Mouse (Mus musculus) hindbrain, embryonic 13.5 days (tissue): ENCODE data around the gene Nln. TPM values are rescaled to one million over a fixed set of nuclear protein-coding genes. Genes with fewer than 3 reads are reported as not detected.

Experiments used
- ATAC-seq: fragments of 200-750 bp; cut with Nextera tagmentation; 2 replicates; pipeline ENCODE4 v1.8.0; 2017; ENCODE audit warnings: moderate TSS enrichment; ENCODE audit not compliant: low FRiP score
- H3K27ac ChIP-seq: fragments of 300-500 bp; sonication (generic); 2 replicates; pipeline ENCODE4 v1.5.1; 2015; ENCODE audit warnings: inconsistent platforms, mild to moderate bottlenecking, moderate library complexity
- H3K27me3 ChIP-seq: fragments of 300-500 bp; sonication (generic); 2 replicates; pipeline ENCODE4 v1.6.1; 2015; ENCODE audit warnings: mild to moderate bottlenecking, inconsistent platforms
- H3K36me3 ChIP-seq: fragments of 300-500 bp; sonication (generic); 2 replicates; pipeline ENCODE4 v1.6.1; 2015; ENCODE audit warnings: mild to moderate bottlenecking, inconsistent platforms
- H3K4me1 ChIP-seq: fragments of 300-500 bp; sonication (generic); replicated peaks from 2 replicates; pipeline ENCODE4 v1.6.1; 2015; ENCODE audit warnings: inconsistent platforms
- H3K4me2 ChIP-seq: fragments of 300-500 bp; sonication (generic); 2 replicates; pipeline ENCODE4 v1.6.1; 2015; ENCODE audit warnings: inconsistent platforms, mild to moderate bottlenecking, moderate library complexity
- H3K4me3 ChIP-seq: fragments of 300-500 bp; sonication (generic); 2 replicates; pipeline ENCODE4 v1.5.1; 2015; ENCODE audit warnings: mild to moderate bottlenecking, inconsistent platforms
- H3K9ac ChIP-seq: fragments of 300-500 bp; sonication (generic); 2 replicates; pipeline ENCODE4 v1.6.1; 2015; ENCODE audit warnings: mild to moderate bottlenecking, inconsistent platforms
- H3K9me3 ChIP-seq: fragments of 300-500 bp; sonication (generic); 2 replicates; pipeline ENCODE4 v1.6.1; 2016; ENCODE audit warnings: inconsistent platforms
- WGBS: fragments of 180-500 bp; shearing (Covaris S2); methylation state at CpG from one replicate; pipeline ENCODE4 v1.1.7; 2015; 5-methylcytosine and 5-hydroxymethylcytosine counted together
- polyA plus RNA-seq: library from polyadenylated mRNA; unstranded; fragments of >200 nt; fragmentation: Nextera tagmentation; extraction: Ambion mirVana; gene quantifications from 2 replicates; pipeline ENCODE4 v1.2.1, GENCODE M21; 2015

Gene Nln
- polyA plus RNA-seq: 41.9 and 44.8 TPM in 2 replicates

- under 1% methylated on average over 42 of the region's 44 CpGs for WGBS
- ATAC-seq: peak; percentile 97
- peak within 1 kb of the TSS; percentile 80 for H3K4me3 ChIP-seq
- no peaks in the 10 kb centered on the region for H3K9me3 ChIP-seq
- peak within 1 kb of the TSS; percentile 87 for H3K9ac ChIP-seq
- H3K27me3 ChIP-seq: no peaks in the 10 kb centered on the region
- H3K27ac ChIP-seq: peak within 1 kb of the TSS; percentile 89
- peaks cover 10% of the 10 kb centered on the region for H3K36me3 ChIP-seq
- H3K4me2 ChIP-seq: peak within 1 kb of the TSS; percentile 93
- H3K4me1 ChIP-seq: peaks cover 27% of the 10 kb centered on the region
These were observed at the start of gene Nln, which contains the start of gene Sgtb for GRCm38 (mm10) chr13:104109288-104109815. Gene Nln (minus strand): TSS chr13:104109614. Gene Sgtb (plus strand): TSS chr13:104109741.

- Histone ChIP-seq H3K4me1 (no peaks in the 10 kb centered on the region), H3K4me3 (no peak overlapping the region), H3K4me2 (no peak overlapping the region), H3K36me3 (peaks cover 56% of the 10 kb centered on the region), H3K9me3 (no peaks in the 10 kb centered on the region), H3K27me3 (no peaks in the 10 kb centered on the region), H3K27ac (no peak overlapping the region), H3K9ac (no peak overlapping the region)
- 94% methylated on average over 1 of the region's 1 CpGs for WGBS
- no peak for ATAC-seq
These were observed 46.3 kb upstream of the Nln start for GRCm38 (mm10) chr13:104155686-104156085.

DNA sequence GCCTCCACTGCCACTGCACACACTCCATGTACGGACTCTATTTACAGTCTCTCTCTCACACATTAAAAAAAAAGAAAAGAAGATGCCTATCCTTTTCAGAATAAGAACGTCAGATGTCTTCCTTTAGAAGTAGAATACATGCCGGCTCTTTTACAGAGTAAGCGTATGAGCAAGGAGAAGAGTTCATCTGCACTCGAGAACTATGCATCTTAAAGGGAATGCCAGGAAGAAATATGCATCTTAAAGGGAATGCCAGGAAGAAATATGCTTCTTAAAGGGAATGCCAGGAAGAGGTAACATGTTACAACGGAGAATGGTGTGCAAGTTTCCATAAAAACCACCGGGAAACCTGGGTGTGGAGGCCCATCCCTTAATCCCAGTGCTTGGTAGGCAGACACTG lies 45.7 kb upstream of the Nln start:
- no peak overlapping the region for H3K9ac ChIP-seq
- H3K4me1 ChIP-seq: no peaks in the 10 kb centered on the region
- H3K36me3 ChIP-seq: peaks cover 51% of the 10 kb centered on the region
- no peak overlapping the region for H3K4me2 ChIP-seq
- 91% methylated on average over 7 of the region's 7 CpGs for WGBS
- no peaks in the 10 kb centered on the region for H3K27me3 ChIP-seq
- no peaks in the 10 kb centered on the region for H3K9me3 ChIP-seq
- no peak overlapping the region for H3K27ac ChIP-seq
- H3K4me3 ChIP-seq: no peak overlapping the region
- ATAC-seq: no peak

DNA sequence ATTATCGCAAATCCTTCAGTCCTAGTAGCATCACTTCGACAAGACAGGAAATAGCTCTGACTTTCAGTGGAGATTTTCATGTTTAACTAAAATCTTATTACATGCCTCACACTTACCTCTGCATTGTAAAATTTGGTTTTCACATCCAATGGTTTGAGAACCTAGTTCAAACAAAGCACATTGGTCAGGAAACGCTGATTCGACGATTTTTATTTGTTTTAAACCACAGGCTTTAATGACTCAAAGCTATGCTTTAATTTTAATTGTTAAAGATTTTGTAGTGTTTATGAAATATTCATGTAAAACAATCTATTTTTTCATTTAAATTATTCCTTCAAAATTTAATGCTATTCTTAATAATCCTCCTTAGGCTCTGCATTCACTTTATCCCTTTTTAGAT lies 44.8 kb upstream of the Nln start:
- WGBS: 94% methylated on average over 5 of the region's 5 CpGs
- ATAC-seq: no peak
- Histone ChIP-seq H3K27me3 (no peaks in the 10 kb centered on the region), H3K27ac (no peak overlapping the region), H3K4me1 (no peaks in the 10 kb centered on the region), H3K9ac (no peak overlapping the region), H3K4me3 (no peak overlapping the region), H3K36me3 (peaks cover 50% of the 10 kb centered on the region), H3K9me3 (no peaks in the 10 kb centered on the region), H3K4me2 (no peak overlapping the region)

DNA sequence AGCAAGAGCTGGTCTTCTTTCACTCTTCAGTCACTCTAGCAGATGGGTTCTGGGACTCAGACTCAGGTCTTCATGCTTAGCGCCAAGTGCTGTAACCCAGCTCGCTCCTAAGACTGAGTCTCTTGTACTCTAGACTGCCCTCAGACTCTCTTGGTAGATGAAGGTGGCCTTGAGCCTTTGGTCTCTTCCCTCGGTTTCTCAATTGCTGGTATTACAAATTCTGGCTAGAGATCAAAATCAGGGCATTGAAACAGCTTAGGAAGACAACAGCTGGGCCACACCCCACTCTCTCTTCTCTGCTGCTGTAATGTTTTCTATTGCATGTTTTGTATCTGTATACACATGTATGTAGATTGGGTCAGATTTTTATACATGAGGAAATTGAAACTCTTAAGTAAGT lies 36.2 kb upstream of the Nln start:
- no peaks in the 10 kb centered on the region for H3K4me1 ChIP-seq
- peaks cover 81% of the 10 kb centered on the region for H3K36me3 ChIP-seq
- H3K4me2 ChIP-seq: no peak overlapping the region
- H3K4me3 ChIP-seq: no peak overlapping the region
- H3K27ac ChIP-seq: no peak overlapping the region
- no peaks in the 10 kb centered on the region for H3K27me3 ChIP-seq
- no peaks in the 10 kb centered on the region for H3K9me3 ChIP-seq
- WGBS: 91% methylated on average over 3 of the region's 3 CpGs
- no peak overlapping the region for H3K9ac ChIP-seq
- no peak for ATAC-seq

DNA sequence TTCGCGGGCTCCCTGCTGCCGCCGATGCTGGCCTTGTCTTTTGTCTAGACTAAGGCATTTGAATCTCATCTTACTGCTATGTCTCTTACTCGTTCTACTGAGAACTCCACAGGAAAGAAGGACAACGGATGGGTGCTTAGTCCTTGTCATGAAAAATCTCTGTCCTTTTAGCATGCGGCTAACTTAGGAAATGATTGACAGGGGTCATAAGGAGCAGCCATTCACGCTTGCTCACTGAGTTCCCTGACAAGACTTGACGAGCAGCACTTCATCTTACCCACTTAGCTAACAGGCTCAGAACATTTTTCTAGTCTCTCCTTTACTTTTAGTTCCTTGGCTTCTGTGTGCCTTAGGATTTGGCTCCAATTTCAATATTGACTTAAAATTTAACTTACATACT lies 35.5 kb upstream of the Nln start:
- Histone ChIP-seq H3K4me3 (no peak overlapping the region), H3K9me3 (no peaks in the 10 kb centered on the region)
- 72% methylated on average over 9 of the region's 9 CpGs for WGBS

DNA sequence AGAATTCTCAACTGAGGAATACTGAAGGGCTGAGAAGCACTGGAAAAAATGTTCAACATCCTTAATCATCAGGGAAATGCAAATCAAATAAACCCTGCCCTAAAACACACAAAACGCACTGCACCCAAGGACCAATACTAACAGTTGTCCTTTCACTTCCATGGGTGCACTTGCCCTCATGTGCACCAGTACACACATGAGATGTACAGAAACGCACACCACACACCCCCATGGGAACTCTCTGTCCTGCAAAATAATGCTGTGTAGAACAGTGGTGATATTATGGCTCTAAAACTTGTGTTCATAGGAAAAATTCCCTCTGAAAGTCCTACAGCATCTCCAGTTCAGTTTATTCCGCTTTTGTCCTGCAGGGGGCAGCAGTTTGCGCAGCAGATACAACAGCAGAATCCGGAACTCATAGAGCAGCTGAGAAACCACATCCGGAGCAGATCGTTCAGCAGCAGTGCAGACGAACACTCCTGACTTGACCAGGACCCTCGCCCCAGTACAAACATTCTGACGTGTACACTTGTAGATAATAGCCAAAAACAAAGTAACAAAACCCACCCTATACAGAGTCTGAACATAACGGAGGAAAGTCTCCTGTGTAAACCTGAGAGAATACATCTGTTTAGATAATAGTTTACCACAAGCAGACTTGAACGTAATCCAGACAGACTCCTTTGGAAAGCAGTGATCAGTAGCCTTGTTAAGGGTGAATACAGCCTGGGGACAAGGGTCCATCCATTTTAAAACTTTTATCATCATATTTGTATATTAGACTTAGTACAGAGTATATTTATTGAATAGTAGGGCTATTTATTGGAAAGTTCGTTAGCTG lies 30.2 kb upstream of the Nln start:
- Histone ChIP-seq H3K9ac (no peak overlapping the region), H3K27me3 (no peaks in the 10 kb centered on the region), H3K9me3 (no peaks in the 10 kb centered on the region), H3K27ac (no peak overlapping the region), H3K4me3 (no peak overlapping the region), H3K4me2 (no peak overlapping the region), H3K4me1 (no peaks in the 10 kb centered on the region), H3K36me3 (peaks cover 75% of the 10 kb centered on the region)
- no peak for ATAC-seq
- 45% methylated on average over 13 of the region's 13 CpGs for WGBS

More for the DNA sequence above, 35.5 kb upstream of the Nln start:
- Histone ChIP-seq H3K4me2 (no peak overlapping the region), H3K27me3 (no peaks in the 10 kb centered on the region), H3K27ac (no peak overlapping the region), H3K36me3 (peaks cover 88% of the 10 kb centered on the region), H3K9ac (no peak overlapping the region), H3K4me1 (no peaks in the 10 kb centered on the region)
- ATAC-seq: no peak

DNA sequence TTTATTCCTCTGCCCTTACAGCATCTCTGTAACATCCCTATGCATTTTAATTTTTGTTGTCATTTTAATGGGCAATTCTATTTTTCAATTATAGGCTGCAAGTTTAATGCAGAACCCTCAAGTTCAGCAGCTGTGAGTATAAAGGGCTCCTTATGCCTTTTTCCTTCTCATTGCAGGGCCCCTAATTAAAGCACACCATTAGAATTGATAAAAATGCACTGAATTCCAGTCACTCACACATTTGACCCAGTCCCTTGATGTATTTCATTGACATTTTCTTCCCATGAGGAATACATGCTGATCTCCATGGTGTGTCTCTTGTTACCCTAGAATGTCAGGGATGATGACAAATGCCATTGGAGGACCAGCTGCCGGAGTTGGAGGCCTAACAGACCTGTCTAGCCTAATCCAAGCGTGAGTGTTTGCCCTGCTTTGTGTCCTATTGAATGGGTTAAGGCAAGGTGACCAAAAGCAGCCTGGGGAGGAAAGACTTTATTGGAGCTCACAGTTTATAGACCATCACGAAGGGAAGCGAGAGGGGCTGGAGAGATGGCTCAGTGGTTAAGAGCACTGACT lies 25.2 kb upstream of the Nln start:
- Histone ChIP-seq H3K4me1 (no peaks in the 10 kb centered on the region), H3K27me3 (no peaks in the 10 kb centered on the region), H3K4me2 (no peak overlapping the region), H3K36me3 (peaks cover 75% of the 10 kb centered on the region), H3K4me3 (no peak overlapping the region), H3K9ac (no peak overlapping the region), H3K27ac (no peak overlapping the region), H3K9me3 (no peaks in the 10 kb centered on the region)
- no peak for ATAC-seq
- WGBS: 55% methylated on average over 4 of the region's 4 CpGs

DNA sequence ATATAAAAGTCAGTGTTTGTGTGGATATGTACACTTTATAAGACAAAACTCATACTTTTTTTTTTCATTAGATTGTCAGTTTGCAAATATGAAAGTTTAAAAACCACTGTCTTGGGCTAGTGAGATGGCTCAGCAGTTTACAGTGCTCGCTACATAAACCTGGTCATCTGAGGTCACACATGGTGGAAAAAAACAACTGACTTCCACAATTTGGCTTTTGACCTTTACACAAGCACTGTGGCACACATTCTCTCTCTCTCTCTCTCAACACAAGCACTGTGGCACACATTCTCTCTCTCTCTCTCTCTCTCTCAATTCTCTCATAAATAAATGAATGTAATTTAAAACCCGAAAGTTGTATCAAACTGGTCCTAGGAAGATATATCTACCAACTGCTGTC lies 23.1 kb upstream of the Nln start:
- H3K4me2 ChIP-seq: no peak overlapping the region
- H3K36me3 ChIP-seq: peaks cover 75% of the 10 kb centered on the region
- no peaks in the 10 kb centered on the region for H3K4me1 ChIP-seq
- WGBS: 95% methylated on average over 2 of the region's 2 CpGs
- no peak overlapping the region for H3K4me3 ChIP-seq
- H3K9me3 ChIP-seq: no peaks in the 10 kb centered on the region
- H3K27ac ChIP-seq: no peak overlapping the region
- ATAC-seq: no peak
- H3K27me3 ChIP-seq: no peaks in the 10 kb centered on the region
- no peak overlapping the region for H3K9ac ChIP-seq

GRCm38 (mm10) chr13:104123662-104124381 lies 14.4 kb upstream of the Nln start:
- H3K36me3 ChIP-seq: peaks cover 61% of the 10 kb centered on the region
- ATAC-seq: no peak
- no peak overlapping the region for H3K4me2 ChIP-seq
- H3K4me3 ChIP-seq: no peak overlapping the region
- no peak overlapping the region for H3K27ac ChIP-seq
- H3K27me3 ChIP-seq: no peaks in the 10 kb centered on the region
- no peak overlapping the region for H3K9ac ChIP-seq
- H3K9me3 ChIP-seq: no peaks in the 10 kb centered on the region
- 95% methylated on average over 20 of the region's 20 CpGs for whole genome bisulfite sequencing
- H3K4me1 ChIP-seq: no peaks in the 10 kb centered on the region

GRCm38 (mm10) chr13:104122078-104122840 lies 12.8 kb upstream of the Nln start:
- no peak overlapping the region for H3K9ac ChIP-seq
- H3K9me3 ChIP-seq: no peaks in the 10 kb centered on the region
- 68% methylated on average over 17 of the region's 17 CpGs for WGBS
- H3K27ac ChIP-seq: no peak overlapping the region
- no peaks in the 10 kb centered on the region for H3K4me1 ChIP-seq
- no peak overlapping the region for H3K4me2 ChIP-seq
- H3K4me3 ChIP-seq: no peak overlapping the region
- peaks cover 65% of the 10 kb centered on the region for H3K36me3 ChIP-seq
- no peak for ATAC-seq
- no peaks in the 10 kb centered on the region for H3K27me3 ChIP-seq

DNA sequence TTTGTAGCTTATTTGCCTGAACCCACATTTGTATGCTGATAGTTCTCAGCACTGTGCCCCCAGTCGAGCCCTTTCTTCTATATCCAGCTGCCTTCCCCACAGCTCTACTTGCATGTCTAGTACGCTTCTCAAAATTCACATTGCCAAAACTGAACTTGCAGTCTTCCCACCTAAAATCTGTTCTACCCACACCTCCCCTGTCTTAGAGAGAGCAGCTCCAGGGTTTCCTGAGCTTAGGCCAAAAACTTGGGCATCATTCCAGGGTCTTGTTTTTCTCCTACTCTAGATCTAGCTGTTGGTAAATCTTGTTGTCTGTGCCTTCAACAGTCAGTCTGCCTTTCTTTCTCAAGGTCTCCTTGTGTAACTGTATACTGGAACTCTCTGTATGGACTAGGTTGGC lies 5.4 kb upstream of the Nln start:
- Histone ChIP-seq H3K27ac (no peak overlapping the region), H3K27me3 (no peaks in the 10 kb centered on the region), H3K9me3 (no peaks in the 10 kb centered on the region), H3K36me3 (peaks cover 50% of the 10 kb centered on the region), H3K4me3 (no peak overlapping the region), H3K9ac (no peak overlapping the region), H3K4me1 (peaks cover 24% of the 10 kb centered on the region), H3K4me2 (no peak overlapping the region)
- ATAC-seq: no peak
- 91% methylated on average over 2 of the region's 2 CpGs for WGBS
